Mouse (Mus musculus): ENCODE measurements around the gene Cdt1. TPM values are rescaled to one million over a fixed set of nuclear protein-coding genes. Genes with fewer than 3 reads are reported as not detected.

Cdt1 gene
- polyA plus RNA-seq, 1 experiment from 2014 or later: 34.7 TPM

Small RNA genes within 50 kb of the gene (microRNA-seq; reads per million reads assigned to microRNA genes)
- not detected for gene Mir6396

Other genes starting within 250 kb of the Cdt1 start
- gene Trhr2, start 207.3 kb upstream of the Cdt1 start, polyA plus RNA-seq (2016; fragmentation: Nextera tagmentation; extraction: Ambion mirVana): not detected in 2 replicates
- 68.3 and 74.0 TPM in 2 replicates for gene Zc3h18, start 191.4 kb upstream of the Cdt1 start, polyA plus RNA-seq (2016; fragmentation: Nextera tagmentation; extraction: Ambion mirVana)
- gene Il17c, start 146.0 kb upstream of the Cdt1 start, polyA plus RNA-seq (2016; fragmentation: Nextera tagmentation; extraction: Ambion mirVana): not detected in 2 replicates
- 58.2 and 63.7 TPM in 2 replicates for gene Cyba, start 135.1 kb upstream of the Cdt1 start, polyA plus RNA-seq (2016; fragmentation: Nextera tagmentation; extraction: Ambion mirVana)
- gene Mvd, start 124.6 kb upstream of the Cdt1 start, polyA plus RNA-seq (2016; fragmentation: Nextera tagmentation; extraction: Ambion mirVana): 45.8 and 47.4 TPM in 2 replicates
- not detected in 2 replicates for gene Snai3, start 107.3 kb upstream of the Cdt1 start, polyA plus RNA-seq (2016; fragmentation: Nextera tagmentation; extraction: Ambion mirVana)
- 36.7 and 37.7 TPM in 2 replicates for gene Rnf166, start 92.0 kb upstream of the Cdt1 start, polyA plus RNA-seq (2016; fragmentation: Nextera tagmentation; extraction: Ambion mirVana)
- 65.1 and 66.8 TPM in 2 replicates for gene Ctu2, start 91.9 kb upstream of the Cdt1 start, polyA plus RNA-seq (2016; fragmentation: Nextera tagmentation; extraction: Ambion mirVana)
- gene Piezo1, start 16.7 kb upstream of the Cdt1 start, polyA plus RNA-seq (2016; fragmentation: Nextera tagmentation; extraction: Ambion mirVana): 5.0 and 8.0 TPM in 2 replicates
- gene Aprt, start 8.9 kb downstream of the Cdt1 start, polyA plus RNA-seq (2016; fragmentation: Nextera tagmentation; extraction: Ambion mirVana): 157 and 160 TPM in 2 replicates
- gene Galns, start 43.4 kb downstream of the Cdt1 start, polyA plus RNA-seq (2016; fragmentation: Nextera tagmentation; extraction: Ambion mirVana): 4.9 and 5.7 TPM in 2 replicates
- gene Trappc2l, start 43.6 kb downstream of the Cdt1 start, polyA plus RNA-seq (2016; fragmentation: Nextera tagmentation; extraction: Ambion mirVana): 50.4 and 57.5 TPM in 2 replicates
- not detected in 2 replicates for gene Pabpn1l, start 54.7 kb downstream of the Cdt1 start, polyA plus RNA-seq (2016; fragmentation: Nextera tagmentation; extraction: Ambion mirVana)
- gene Cbfa2t3, start 131.1 kb downstream of the Cdt1 start, polyA plus RNA-seq (2016; fragmentation: Nextera tagmentation; extraction: Ambion mirVana): 12.9 and 14.5 TPM in 2 replicates
- 16.9 and 17.3 TPM in 2 replicates for gene Acsf3, start 207.5 kb downstream of the Cdt1 start, polyA plus RNA-seq (2016; fragmentation: Nextera tagmentation; extraction: Ambion mirVana)